Mouse (Mus musculus): ENCODE results near the gene Zfp580. TPM values are rescaled to one million over a fixed set of nuclear protein-coding genes. Genes with fewer than 3 reads are reported as not detected.
"Not testable (repeated sequence)": the region's sequence is repeated elsewhere in the genome, so short reads cannot be mapped to it uniquely, and the experiment has no call there.

Gene Zfp580
- polyA plus RNA-seq (2014; fragmentation: Nextera tagmentation; extraction: Ambion mirVana), result 44.6 and 51.4 TPM in 2 replicates

DNA sequence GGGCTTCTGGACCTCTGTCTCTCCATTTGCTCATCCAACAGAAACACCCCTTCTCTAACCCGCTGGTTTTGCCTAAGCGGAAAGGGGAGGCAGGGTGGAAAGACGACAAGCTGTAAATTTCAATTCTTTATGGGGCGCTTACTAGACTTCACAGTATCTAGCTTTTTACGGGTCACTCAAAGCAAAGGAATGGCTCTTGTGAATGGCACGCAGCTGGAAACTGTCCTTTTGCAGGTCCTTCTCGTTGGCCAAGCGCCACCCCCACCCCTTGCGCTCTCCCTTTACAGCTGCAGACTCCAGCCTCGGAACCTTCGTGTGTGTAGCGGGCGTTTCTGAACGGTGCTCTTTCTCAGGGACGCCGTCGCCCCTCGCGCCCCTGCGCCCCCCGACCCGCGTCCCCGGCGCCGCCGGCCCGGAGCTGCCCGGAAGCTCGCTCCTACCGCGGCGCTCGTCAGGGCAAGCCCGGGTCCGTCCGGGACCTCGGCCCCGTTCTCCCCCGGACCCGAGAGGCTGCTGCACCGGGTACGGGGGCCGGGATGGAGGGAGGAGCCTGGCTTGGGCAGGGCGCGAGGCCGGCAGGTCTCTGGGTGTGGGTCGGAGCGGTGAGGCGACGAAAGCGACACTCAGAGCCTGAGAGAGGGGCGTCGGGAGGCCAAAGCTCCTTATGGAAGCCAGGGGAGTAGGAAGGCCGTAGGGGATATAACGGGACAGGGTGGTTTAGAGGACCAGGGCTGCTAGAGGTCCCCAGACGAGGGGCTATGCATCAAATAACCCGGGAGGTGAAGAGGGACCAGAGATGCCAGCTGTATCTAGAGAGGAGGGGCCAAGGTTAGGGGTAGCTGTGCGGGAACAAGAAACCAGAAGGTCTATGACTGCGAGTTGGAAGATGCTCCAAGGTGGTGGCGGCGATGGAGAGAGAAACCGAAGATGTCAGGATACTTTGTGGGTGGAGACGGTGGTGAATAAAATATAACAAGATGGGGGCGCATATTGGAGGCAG lies at the start of gene Zfp580:
Gene Zfp580, plus strand, starts transcription at position 346 of the 1,000 bp plus-strand sequence.
- H3K4me3 ChIP-seq (ENCODE audit: low read depth, low read length), result peak within 1 kb of the TSS; percentile 77
- H3K27me3 ChIP-seq (ENCODE audit: control insufficient read depth, insufficient read depth, low read length), result peaks cover 43% of the 10 kb centered on the region
- H3K4me1 ChIP-seq (replicated peaks; ENCODE audit: control insufficient read depth, insufficient read depth, low read length), result peaks cover 20% of the 10 kb centered on the region
- peak within 1 kb of the TSS; percentile 92 for H3K9ac ChIP-seq (ENCODE audit: low read length)
- 2% methylated on average over 65 of the region's 65 CpGs for WGBS
- no peaks in the 10 kb centered on the region for H3K36me3 ChIP-seq (ENCODE audit: control insufficient read depth, insufficient read depth, low read length)
- peak; percentile 84 for ATAC-seq (replicated peaks; ENCODE audit: low FRiP score)
- H3K9me3 ChIP-seq (ENCODE audit: control insufficient read depth, low read length), result no peaks in the 10 kb centered on the region
- H3K27ac ChIP-seq (ENCODE audit: low read depth, low read length), result peak within 1 kb of the TSS; percentile 53
- DNase-seq (ENCODE audit: low spot score), result peak; percentile 92
- H3K4me2 ChIP-seq (ENCODE audit: low read depth, low read length, severe bottlenecking), result peak within 1 kb of the TSS; percentile 93

GRCm38 (mm10) chr7:5002876-5003275 lies 48.5 kb upstream of the Zfp580 start:
- H3K4me2 ChIP-seq (ENCODE audit: low read depth, low read length, severe bottlenecking); ATAC-seq (replicated peaks; ENCODE audit: low FRiP score); H3K9me3 ChIP-seq (ENCODE audit: control insufficient read depth, low read length); H3K9ac ChIP-seq (ENCODE audit: low read length); H3K4me3 ChIP-seq (ENCODE audit: low read depth, low read length); DNase-seq (ENCODE audit: low spot score); H3K36me3 ChIP-seq (ENCODE audit: control insufficient read depth, insufficient read depth, low read length); H3K27me3 ChIP-seq (ENCODE audit: control insufficient read depth, insufficient read depth, low read length); H3K4me1 ChIP-seq (replicated peaks; ENCODE audit: control insufficient read depth, insufficient read depth, low read length); H3K27ac ChIP-seq (ENCODE audit: low read depth, low read length): not testable (repeated sequence)
- WGBS, result 70% methylated on average over 8 of the region's 8 CpGs

DNA sequence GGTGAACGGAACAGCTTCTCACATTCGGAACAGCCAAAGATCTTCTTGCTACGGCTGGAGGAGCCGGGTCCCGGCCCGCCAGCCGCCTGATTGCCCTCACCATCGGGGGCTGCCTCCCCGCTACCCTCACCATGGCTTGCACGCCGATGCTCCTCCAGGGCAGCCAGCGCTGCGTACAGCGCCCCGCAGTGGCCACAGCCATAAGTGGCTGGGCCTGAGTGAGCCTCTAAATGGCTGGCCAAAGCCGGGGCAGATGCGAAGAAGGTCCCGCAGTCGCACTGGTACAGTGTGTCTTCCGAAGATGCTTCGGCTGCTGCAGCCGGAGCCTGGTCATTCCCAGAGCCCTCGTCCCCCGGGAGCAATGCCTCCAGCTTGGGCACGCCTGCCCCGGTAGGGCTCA lies 43.1 kb upstream of the Zfp580 start:
- peaks cover 40% of the 10 kb centered on the region for H3K36me3 ChIP-seq (ENCODE audit: control insufficient read depth, insufficient read depth, low read length)
- ATAC-seq (replicated peaks; ENCODE audit: low FRiP score) (no peak; the same call in 1 of the 2 replicates), DNase-seq (ENCODE audit: low spot score) (no peak)
- H3K9ac ChIP-seq (ENCODE audit: low read length), result no peak overlapping the region
- WGBS, result 97% methylated on average over 26 of the region's 26 CpGs
- H3K4me2 ChIP-seq (ENCODE audit: low read depth, low read length, severe bottlenecking), result no peak overlapping the region
- H3K27ac ChIP-seq (ENCODE audit: low read depth, low read length), result no peak overlapping the region
- H3K4me3 ChIP-seq (ENCODE audit: low read depth, low read length), result no peak overlapping the region
- no peaks in the 10 kb centered on the region for H3K27me3 ChIP-seq (ENCODE audit: control insufficient read depth, insufficient read depth, low read length)
- peaks cover 2% of the 10 kb centered on the region; the same call in 1 of the 2 replicates for H3K4me1 ChIP-seq (replicated peaks; ENCODE audit: control insufficient read depth, insufficient read depth, low read length)
- no peaks in the 10 kb centered on the region for H3K9me3 ChIP-seq (ENCODE audit: control insufficient read depth, low read length)

- DNase-seq (ENCODE audit: low spot score) (no peak), ATAC-seq (replicated peaks; ENCODE audit: low FRiP score) (no peak)
- no peaks in the 10 kb centered on the region for H3K27me3 ChIP-seq (ENCODE audit: control insufficient read depth, insufficient read depth, low read length)
- 92% methylated on average over 27 of the region's 27 CpGs for WGBS
- H3K4me2 ChIP-seq (ENCODE audit: low read depth, low read length, severe bottlenecking), result peak overlapping the region; percentile 54; the same call in 1 of the 2 replicates
- H3K4me1 ChIP-seq (replicated peaks; ENCODE audit: control insufficient read depth, insufficient read depth, low read length), result peaks cover 3% of the 10 kb centered on the region
- peaks cover 31% of the 10 kb centered on the region for H3K36me3 ChIP-seq (ENCODE audit: control insufficient read depth, insufficient read depth, low read length)
- H3K4me3 ChIP-seq (ENCODE audit: low read depth, low read length), result peak overlapping the region; percentile 60; the same call in 1 of the 2 replicates
- no peak overlapping the region; the same call in 1 of the 2 replicates for H3K9ac ChIP-seq (ENCODE audit: low read length)
- H3K9me3 ChIP-seq (ENCODE audit: control insufficient read depth, low read length), result no peaks in the 10 kb centered on the region
- no peak overlapping the region for H3K27ac ChIP-seq (ENCODE audit: low read depth, low read length)
Measured at GRCm38 (mm10) chr7:5012681-5013513, 38.4 kb upstream of the Zfp580 start.

DNA sequence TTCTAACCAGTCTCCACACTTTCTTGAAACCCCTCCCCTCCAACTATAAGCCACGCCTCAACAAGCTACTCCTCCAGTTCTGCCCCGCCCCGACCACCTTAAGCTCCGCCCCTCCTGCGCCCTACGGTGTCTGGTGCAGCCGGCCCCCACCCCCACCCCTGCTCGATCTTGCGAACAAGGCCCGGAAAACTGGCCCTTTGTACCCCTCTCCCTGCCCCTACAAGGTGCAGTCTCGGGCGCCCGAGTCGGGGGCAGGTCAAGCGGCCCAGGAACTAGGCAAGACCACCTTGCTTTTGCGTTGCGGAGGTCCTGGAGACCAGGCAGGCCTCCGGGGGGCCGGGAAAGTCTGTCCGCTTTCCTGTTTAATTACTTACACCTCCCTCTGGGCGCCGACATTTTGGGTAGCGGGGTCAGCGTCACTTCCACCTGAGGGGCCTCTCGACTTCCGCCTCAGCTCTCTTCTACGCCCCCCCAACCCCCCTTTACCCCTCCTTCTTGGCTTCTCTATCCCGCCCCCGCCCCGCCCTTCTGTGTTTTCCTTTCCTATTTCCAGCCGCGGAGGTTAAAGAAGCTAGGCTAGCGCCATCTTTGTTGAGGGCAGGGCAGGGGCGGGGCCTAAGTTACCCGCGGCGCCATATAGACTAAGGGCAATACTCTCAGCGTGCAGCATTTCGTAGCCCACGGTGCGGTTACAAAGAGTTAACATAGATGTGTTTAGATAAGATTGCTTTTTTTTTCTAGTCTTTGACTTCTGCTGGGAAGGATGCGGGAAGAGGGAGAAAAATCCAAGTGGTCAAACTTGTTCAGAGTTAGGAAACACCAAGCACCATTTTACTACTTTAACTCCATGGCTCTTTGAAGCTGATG lies 36.9 kb upstream of the Zfp580 start, which contains the start of the genes Zfp524 and Fiz1:
Gene Zfp524, plus strand, starts transcription at position 165 of the 867 bp plus-strand sequence.
Gene Fiz1, minus strand, starts transcription at position 447 of the 867 bp plus-strand sequence.
- Histone ChIP-seq H3K4me2 (ENCODE audit: low read depth, low read length, severe bottlenecking) (peak within 1 kb of the TSS; percentile 63), H3K4me1 (replicated peaks; ENCODE audit: control insufficient read depth, insufficient read depth, low read length) (peaks cover 3% of the 10 kb centered on the region), H3K9me3 (ENCODE audit: control insufficient read depth, low read length) (no peaks in the 10 kb centered on the region), H3K36me3 (ENCODE audit: control insufficient read depth, insufficient read depth, low read length) (peaks cover 18% of the 10 kb centered on the region), H3K4me3 (ENCODE audit: low read depth, low read length) (peak within 1 kb of the TSS; percentile 60), H3K9ac (ENCODE audit: low read length) (peak within 1 kb of the TSS; percentile 84), H3K27ac (ENCODE audit: low read depth, low read length) (peak within 1 kb of the TSS; percentile 99), H3K27me3 (ENCODE audit: control insufficient read depth, insufficient read depth, low read length) (no peaks in the 10 kb centered on the region)
- under 1% methylated on average over 42 of the region's 42 CpGs for WGBS
- peak; percentile 98 for DNase-seq (ENCODE audit: low spot score)
- ATAC-seq (replicated peaks; ENCODE audit: low FRiP score), result peak; percentile 81

DNA sequence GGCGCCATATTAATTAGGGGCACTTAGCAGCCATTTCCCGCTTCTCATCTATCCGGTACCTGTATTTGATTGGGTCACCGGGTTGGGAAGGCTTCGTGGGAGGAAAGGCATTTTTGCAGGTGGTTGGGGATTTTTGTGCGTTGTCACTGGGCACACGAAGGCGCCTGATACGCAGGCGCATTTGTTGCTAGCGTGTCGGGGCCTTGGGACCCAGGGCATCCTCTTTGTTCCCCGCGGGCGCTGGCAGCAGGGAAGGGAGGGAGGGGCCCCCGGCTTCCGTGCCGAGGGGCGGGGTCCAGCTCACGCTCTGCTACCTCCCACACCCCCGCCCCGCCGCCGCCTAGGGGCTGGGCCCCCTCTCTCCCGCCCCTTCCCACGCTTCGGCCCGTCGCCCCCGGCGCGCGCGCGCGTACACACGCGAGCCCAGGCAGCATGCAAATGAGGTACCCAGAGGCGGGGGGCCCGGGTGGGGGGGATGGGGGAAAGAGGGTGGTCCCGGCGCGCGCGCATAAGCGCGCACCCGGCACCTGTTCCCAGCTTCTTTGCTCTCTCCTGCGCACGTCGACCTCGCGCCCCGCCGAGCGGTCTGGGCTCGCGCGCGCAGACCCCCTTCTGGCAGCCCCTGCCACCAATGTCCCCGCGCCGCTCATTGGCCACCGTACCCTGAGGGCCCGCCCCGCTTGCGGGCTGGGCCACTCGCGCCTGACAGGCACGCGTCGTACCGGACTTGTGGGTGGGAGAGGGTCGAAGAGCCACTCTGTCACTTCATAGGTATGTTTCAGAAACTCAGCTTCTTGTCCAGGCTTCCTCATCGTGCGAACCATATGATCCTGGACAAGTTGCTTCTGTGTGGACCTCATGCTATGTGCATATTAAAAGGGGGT lies 36.0 kb upstream of the Zfp580 start, which contains the start of gene Gm44973:
Gene Gm44973, plus strand, starts transcription at position 379 of the 884 bp plus-strand sequence.
- H3K36me3 ChIP-seq (ENCODE audit: control insufficient read depth, insufficient read depth, low read length), result peaks cover 18% of the 10 kb centered on the region
- WGBS, result under 1% methylated on average over 57 of the region's 76 CpGs
- ATAC-seq (replicated peaks; ENCODE audit: low FRiP score) (peak; percentile 83), DNase-seq (ENCODE audit: low spot score) (peak; percentile 99)
- no peaks in the 10 kb centered on the region for H3K9me3 ChIP-seq (ENCODE audit: control insufficient read depth, low read length)
- peak within 1 kb of the TSS; percentile 99 for H3K27ac ChIP-seq (ENCODE audit: low read depth, low read length)
- H3K4me2 ChIP-seq (ENCODE audit: low read depth, low read length, severe bottlenecking), result peak within 1 kb of the TSS; percentile 63
- peak within 1 kb of the TSS; percentile 60 for H3K4me3 ChIP-seq (ENCODE audit: low read depth, low read length)
- peaks cover 3% of the 10 kb centered on the region for H3K4me1 ChIP-seq (replicated peaks; ENCODE audit: control insufficient read depth, insufficient read depth, low read length)
- no peaks in the 10 kb centered on the region for H3K27me3 ChIP-seq (ENCODE audit: control insufficient read depth, insufficient read depth, low read length)
- H3K9ac ChIP-seq (ENCODE audit: low read length), result peak within 1 kb of the TSS; percentile 84

DNA sequence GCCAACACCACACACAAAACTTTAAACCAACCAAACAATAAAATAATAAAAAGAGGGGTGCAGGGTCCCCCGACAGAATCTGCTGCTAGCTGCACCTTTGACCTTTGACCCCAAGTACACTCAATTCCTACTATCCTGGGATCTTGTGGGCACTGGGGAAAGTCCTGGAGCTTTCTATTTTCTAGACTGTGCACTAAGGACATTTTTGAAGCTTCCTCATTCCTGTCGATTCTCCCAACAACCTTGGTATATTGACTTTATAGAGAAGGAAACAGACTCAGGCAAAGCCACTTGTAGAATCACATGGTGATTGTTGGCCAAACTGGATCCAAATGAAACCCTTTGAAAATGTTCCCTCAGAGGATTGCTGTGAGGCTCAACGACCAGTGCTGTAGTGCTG lies 35.3 kb upstream of the Zfp580 start:
- no peak for DNase-seq (ENCODE audit: low spot score)
- peaks cover 14% of the 10 kb centered on the region for H3K36me3 ChIP-seq (ENCODE audit: control insufficient read depth, insufficient read depth, low read length)
- no peaks in the 10 kb centered on the region for H3K27me3 ChIP-seq (ENCODE audit: control insufficient read depth, insufficient read depth, low read length)
- 72% methylated on average over 3 of the region's 3 CpGs for WGBS
- peak overlapping the region; percentile 60 for H3K4me3 ChIP-seq (ENCODE audit: low read depth, low read length)
- peak overlapping the region; percentile 99 for H3K27ac ChIP-seq (ENCODE audit: low read depth, low read length)
- H3K9me3 ChIP-seq (ENCODE audit: control insufficient read depth, low read length), result no peaks in the 10 kb centered on the region
- peak overlapping the region; percentile 84 for H3K9ac ChIP-seq (ENCODE audit: low read length)
- H3K4me1 ChIP-seq (replicated peaks; ENCODE audit: control insufficient read depth, insufficient read depth, low read length), result peaks cover 4% of the 10 kb centered on the region
- H3K4me2 ChIP-seq (ENCODE audit: low read depth, low read length, severe bottlenecking), result peak overlapping the region; percentile 63
- ATAC-seq (replicated peaks; ENCODE audit: low FRiP score), result no peak

Data from forebrain, embryonic 11.5 days (tissue).